Mouse (Mus musculus) kidney, postnatal 0 days (tissue): ENCODE data around the gene Defa34. TPM values are rescaled to one million over a fixed set of nuclear protein-coding genes. Genes with fewer than 3 reads are reported as not detected.
"Not testable (repeated sequence)": the region's sequence is repeated elsewhere in the genome, so short reads cannot be mapped to it uniquely, and the experiment has no call there.

Experiments used
- ATAC-seq: fragments of 200-750 bp; cut with Nextera tagmentation; replicated peaks from 2 replicates; pipeline ENCODE4 v1.8.0; 2017; ENCODE audit warnings: low read depth, moderate number of reproducible peaks, moderate TSS enrichment, moderate library complexity; ENCODE audit not compliant: low FRiP score
- DNase-seq: peaks from one replicate; pipeline ENCODE4 v3.0.0-alpha.2; 2016; ENCODE audit warnings: low spot score
- H3K27ac ChIP-seq: fragments of 300-500 bp; sonication (generic); 2 replicates; pipeline ENCODE4 v1.5.1; 2014; ENCODE audit warnings: mild to moderate bottlenecking
- H3K27me3 ChIP-seq: fragments of 300-500 bp; sonication (generic); 2 replicates; pipeline ENCODE4 v1.6.1; 2014; ENCODE audit warnings: low read length, mixed read lengths; ENCODE audit not compliant: insufficient read depth
- H3K36me3 ChIP-seq: fragments of 300-500 bp; sonication (generic); 2 replicates; pipeline ENCODE4 v1.6.1; 2014; ENCODE audit warnings: low read length, mixed read lengths; ENCODE audit not compliant: insufficient read depth
- H3K4me1 ChIP-seq: fragments of 300-500 bp; sonication (generic); replicated peaks from 2 replicates; pipeline ENCODE4 v1.6.1; 2014; ENCODE audit warnings: antibody characterized with exemption, low read length, mixed read lengths; ENCODE audit not compliant: insufficient read depth
- H3K4me2 ChIP-seq: fragments of 300-500 bp; sonication (generic); 2 replicates; pipeline ENCODE4 v1.6.1; 2014; ENCODE audit warnings: mild to moderate bottlenecking, low read length, moderate library complexity, mixed read lengths
- H3K4me3 ChIP-seq: fragments of 300-500 bp; sonication (generic); replicated peaks from 2 replicates; pipeline ENCODE4 v1.5.1; 2014; ENCODE audit warnings: low read depth, low read length
- H3K9ac ChIP-seq: fragments of 300-500 bp; sonication (generic); 2 replicates; pipeline ENCODE4 v1.6.1; 2014; ENCODE audit warnings: low read depth, low read length
- H3K9me3 ChIP-seq: fragments of 300-500 bp; sonication (generic); replicated peaks from 2 replicates; pipeline ENCODE4 v1.6.1; 2016; ENCODE audit warnings: low read length, inconsistent platforms, mixed read lengths
- WGBS: fragments of 180-500 bp; shearing (Covaris S2); extraction: QIAGEN DNeasy Blood & Tissue Kit; methylation state at CpG from one replicate; pipeline ENCODE4 v1.1.7; 2014; 5-methylcytosine and 5-hydroxymethylcytosine counted together
- polyA plus RNA-seq: library from polyadenylated mRNA; unstranded; fragments of >200 nt; fragmentation: Nextera tagmentation; extraction: Ambion mirVana; gene quantifications from 2 replicates; pipeline ENCODE4 v1.2.1, GENCODE M21; 2015

The Defa34 gene
- polyA plus RNA-seq, result not detected in 2 replicates

- H3K27me3 ChIP-seq, ATAC-seq, H3K27ac ChIP-seq, H3K9ac ChIP-seq, H3K36me3 ChIP-seq, H3K4me1 ChIP-seq, H3K9me3 ChIP-seq, H3K4me2 ChIP-seq, H3K4me3 ChIP-seq, DNase-seq: not testable (repeated sequence)
- no CpG with 5 or more reads among the region's 1 CpGs for WGBS
Observed at GRCm38 (mm10) chr8:21665497-21665896, at the start of gene Defa34. TSS of gene Defa34 (plus strand) at chr8:21665797.

GRCm38 (mm10) chr8:21617883-21618282 is 47.7 kb upstream of the Defa34 start, which contains the start of gene Defa26:
TSS of gene Defa26 (plus strand) at chr8:21618183.
- not testable (repeated sequence) for H3K27me3 ChIP-seq, H3K27ac ChIP-seq, H3K4me1 ChIP-seq, H3K4me2 ChIP-seq, H3K9me3 ChIP-seq, H3K4me3 ChIP-seq, H3K36me3 ChIP-seq, DNase-seq, ATAC-seq, H3K9ac ChIP-seq
- WGBS, result no CpG with 5 or more reads among the region's 1 CpGs

- H3K9ac ChIP-seq, DNase-seq, H3K27ac ChIP-seq, ATAC-seq, H3K9me3 ChIP-seq, H3K4me1 ChIP-seq, H3K4me3 ChIP-seq, H3K4me2 ChIP-seq, H3K27me3 ChIP-seq, H3K36me3 ChIP-seq: not testable (repeated sequence)
- no CpG with 5 or more reads among the region's 2 CpGs for WGBS
Observed at GRCm38 (mm10) chr8:21655480-21655879, 10.1 kb upstream of the Defa34 start, which contains the start of gene Defa17. TSS of gene Defa17 (plus strand) at chr8:21655780.

- H3K27me3 ChIP-seq, H3K4me3 ChIP-seq, H3K9ac ChIP-seq, H3K4me1 ChIP-seq, H3K36me3 ChIP-seq, ATAC-seq, DNase-seq, H3K9me3 ChIP-seq, H3K27ac ChIP-seq, H3K4me2 ChIP-seq: not testable (repeated sequence)
- 86% methylated on average over 2 of the region's 2 CpGs for whole genome bisulfite sequencing
Observed at GRCm38 (mm10) chr8:21703545-21703944, 37.9 kb downstream of the Defa34 start, which contains the start of gene AY761184. TSS of gene AY761184 (minus strand) at chr8:21703645.

Other genes starting within 250 kb of the Defa34 start
- gene Defa36, start 238.4 kb upstream of the Defa34 start, polyA plus RNA-seq, result not detected in 2 replicates
- not detected in 2 replicates for gene Gm7849, start 209.2 kb upstream of the Defa34 start, polyA plus RNA-seq
- not detected in 2 replicates for gene Defa20, start 156.5 kb upstream of the Defa34 start, polyA plus RNA-seq
- not detected in 2 replicates for gene Defa32, start 136.8 kb upstream of the Defa34 start, polyA plus RNA-seq
- gene Defa37, start 100.4 kb upstream of the Defa34 start, polyA plus RNA-seq, result not detected in 2 replicates
- gene Defa28, start 82.8 kb upstream of the Defa34 start, polyA plus RNA-seq, result not detected in 2 replicates
- not detected in 2 replicates for gene Gm7861, start 71.3 kb upstream of the Defa34 start, polyA plus RNA-seq
- not detected in 2 replicates for gene Defa26, start 47.6 kb upstream of the Defa34 start, polyA plus RNA-seq
- not detected in 2 replicates for gene Defa17, start 10.0 kb upstream of the Defa34 start, polyA plus RNA-seq
- gene AY761184, start 37.8 kb downstream of the Defa34 start, polyA plus RNA-seq, result not detected in 2 replicates
- not detected in 2 replicates for gene Defa24, start 68.7 kb downstream of the Defa34 start, polyA plus RNA-seq
- gene Defb50, start 157.7 kb downstream of the Defa34 start, polyA plus RNA-seq, result not detected in 2 replicates
- 2.7 and 4.5 TPM in 2 replicates for gene Defb2, start 174.1 kb downstream of the Defa34 start, polyA plus RNA-seq
- gene Defb10, start 193.1 kb downstream of the Defa34 start, polyA plus RNA-seq, result not detected in 2 replicates
- gene Defb9, start 219.6 kb downstream of the Defa34 start, polyA plus RNA-seq, result not detected in 2 replicates
- gene Defb11, start 240.6 kb downstream of the Defa34 start, polyA plus RNA-seq, result 2.9 and 5.0 TPM in 2 replicates